Mouse (Mus musculus): ENCODE data around the gene Gm28897. TPM values are rescaled to one million over a fixed set of nuclear protein-coding genes. Genes with fewer than 3 reads are reported as not detected.
"Not testable (repeated sequence)": the region's sequence is repeated elsewhere in the genome, so short reads cannot be mapped to it uniquely, and the experiment has no call there.

Gene Gm28897
- total RNA-seq (2015; ENCODE audit: low replicate concordance) (not detected in 2 replicates), total RNA-seq (2017; ENCODE audit: low replicate concordance) (not detected in 2 replicates)

DNA sequence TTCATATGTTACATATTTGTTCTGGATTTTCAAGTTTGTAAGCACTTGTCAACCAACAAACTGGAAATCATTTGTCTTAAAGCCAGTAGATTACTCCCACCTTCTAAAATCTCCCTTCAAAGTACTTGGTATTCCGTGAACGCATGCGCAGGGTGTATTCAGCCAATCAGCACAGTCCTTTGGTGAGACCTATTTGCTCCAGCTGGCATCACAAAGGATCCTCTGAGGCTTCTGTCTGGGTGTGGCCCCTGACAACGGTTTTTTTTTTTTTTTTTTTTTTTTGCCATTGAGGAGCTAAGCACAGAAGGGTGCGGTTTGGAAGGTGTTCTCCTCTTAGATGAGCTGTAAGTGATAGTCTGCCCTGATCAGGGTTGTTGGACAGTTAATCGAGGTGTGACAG lies at the start of gene Gm28897:
TSS of gene Gm28897 (plus strand) at position 301 of the 400 bp plus-strand sequence.
- ATAC-seq (replicated peaks; ENCODE audit: low FRiP score, poor library complexity, severe bottlenecking): not testable (repeated sequence)
